Mouse (Mus musculus): Measurements from ENCODE around the gene Lclat1. TPM values are rescaled to one million over a fixed set of nuclear protein-coding genes. Genes with fewer than 3 reads are reported as not detected.

Gene Lclat1
- polyA plus RNA-seq, 1 experiment from 2014 or later, result 24.9 TPM

DNA sequence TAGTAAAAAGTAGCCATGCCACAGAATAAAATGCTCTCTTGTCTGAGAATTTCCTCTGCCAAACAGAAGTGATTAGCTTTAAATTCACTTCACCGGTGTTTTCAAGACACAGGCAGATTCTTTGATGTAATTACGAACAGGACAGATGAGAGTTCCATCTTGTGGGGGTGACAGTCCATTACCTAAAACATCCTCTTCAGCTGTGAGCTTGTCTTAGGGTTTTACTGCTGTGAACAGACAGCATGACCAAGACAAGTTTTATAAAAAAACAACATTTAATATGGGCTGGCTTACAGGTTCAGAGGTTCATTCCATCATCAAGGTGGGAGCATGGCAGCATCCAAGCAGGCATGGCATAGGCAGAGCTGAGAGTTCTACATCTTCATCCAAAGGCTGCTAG is 56.3 kb downstream of the Lclat1 start:
- no peak for ATAC-seq (ENCODE audit: low FRiP score, low TSS enrichment)
- H3K4me1 ChIP-seq (ENCODE audit: control insufficient read depth, insufficient read depth, low read length), result no peaks in the 10 kb centered on the region
- no peaks in the 10 kb centered on the region for H3K9me3 ChIP-seq (ENCODE audit: control insufficient read depth, low read length)
- no peaks in the 10 kb centered on the region for H3K27me3 ChIP-seq (ENCODE audit: control insufficient read depth, insufficient read depth, low read length)
- no peak overlapping the region for H3K4me2 ChIP-seq (replicated peaks; ENCODE audit: low read depth, low read length)
- H3K4me3 ChIP-seq (ENCODE audit: low read length), result no peak overlapping the region
- no peak overlapping the region for H3K27ac ChIP-seq (ENCODE audit: low read depth, low read length)
- WGBS, result 85% methylated on average over 2 of the region's 2 CpGs
- H3K9ac ChIP-seq (ENCODE audit: low read depth, low read length), result no peak overlapping the region
- peaks cover 3% of the 10 kb centered on the region; the same call in 1 of the 2 replicates for H3K36me3 ChIP-seq (ENCODE audit: control insufficient read depth, insufficient read depth, low read length)

DNA sequence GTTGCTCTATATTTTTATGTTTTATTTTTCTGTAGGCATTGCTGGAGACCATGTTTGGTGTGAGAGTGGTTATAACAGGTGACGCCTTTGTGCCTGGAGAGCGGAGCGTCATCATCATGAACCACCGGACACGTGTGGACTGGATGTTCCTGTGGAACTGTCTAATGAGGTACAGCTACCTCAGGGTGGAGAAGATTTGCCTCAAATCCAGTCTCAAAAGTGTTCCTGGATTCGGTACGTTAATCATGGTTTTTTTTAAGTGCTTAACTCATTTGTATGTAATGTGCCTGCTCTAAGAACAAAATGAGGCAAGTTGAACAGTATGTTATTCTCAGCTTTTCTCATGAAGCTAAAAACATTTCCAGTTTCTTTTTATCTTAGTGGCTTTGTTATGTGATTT is 61.7 kb downstream of the Lclat1 start:
- no peaks in the 10 kb centered on the region for H3K27me3 ChIP-seq (ENCODE audit: control insufficient read depth, insufficient read depth, low read length)
- no peak overlapping the region for H3K27ac ChIP-seq (ENCODE audit: low read depth, low read length)
- no peak for ATAC-seq (ENCODE audit: low FRiP score, low TSS enrichment)
- H3K4me3 ChIP-seq (ENCODE audit: low read length), result no peak overlapping the region
- 90% methylated on average over 7 of the region's 7 CpGs for WGBS
- no peaks in the 10 kb centered on the region for H3K4me1 ChIP-seq (ENCODE audit: control insufficient read depth, insufficient read depth, low read length)
- no peak overlapping the region for H3K9ac ChIP-seq (ENCODE audit: low read depth, low read length)
- no peaks in the 10 kb centered on the region for H3K9me3 ChIP-seq (ENCODE audit: control insufficient read depth, low read length)
- no peak overlapping the region for H3K4me2 ChIP-seq (replicated peaks; ENCODE audit: low read depth, low read length)
- peaks cover 3% of the 10 kb centered on the region; the same call in 1 of the 2 replicates for H3K36me3 ChIP-seq (ENCODE audit: control insufficient read depth, insufficient read depth, low read length)

DNA sequence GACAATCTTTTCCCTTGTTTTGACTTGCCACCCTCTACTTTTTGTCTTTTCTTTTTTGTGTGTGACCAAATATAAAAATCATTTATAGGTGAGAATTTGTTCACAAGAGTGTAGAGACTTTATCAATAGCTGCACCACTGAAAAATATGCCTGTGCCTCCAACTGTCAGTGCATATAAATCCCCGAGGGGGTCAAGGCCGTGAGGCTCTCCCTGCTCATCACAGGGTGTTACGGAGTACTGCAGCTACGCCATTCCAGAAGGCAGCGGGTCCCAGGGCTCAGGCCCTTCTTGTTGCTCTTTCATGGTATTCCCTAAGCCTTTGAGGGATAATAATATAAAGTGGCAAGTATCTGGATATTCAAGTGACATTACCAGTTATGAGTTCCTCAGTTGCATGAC is 62.4 kb downstream of the Lclat1 start:
- no peak for ATAC-seq (ENCODE audit: low FRiP score, low TSS enrichment)
- Histone ChIP-seq H3K9ac (ENCODE audit: low read depth, low read length) (no peak overlapping the region), H3K27me3 (ENCODE audit: control insufficient read depth, insufficient read depth, low read length) (no peaks in the 10 kb centered on the region), H3K27ac (ENCODE audit: low read depth, low read length) (no peak overlapping the region), H3K9me3 (ENCODE audit: control insufficient read depth, low read length) (no peaks in the 10 kb centered on the region), H3K36me3 (ENCODE audit: control insufficient read depth, insufficient read depth, low read length) (peaks cover 3% of the 10 kb centered on the region; the same call in 1 of the 2 replicates), H3K4me1 (ENCODE audit: control insufficient read depth, insufficient read depth, low read length) (no peaks in the 10 kb centered on the region), H3K4me2 (replicated peaks; ENCODE audit: low read depth, low read length) (no peak overlapping the region), H3K4me3 (ENCODE audit: low read length) (no peak overlapping the region)
- 87% methylated on average over 5 of the region's 5 CpGs for WGBS

DNA sequence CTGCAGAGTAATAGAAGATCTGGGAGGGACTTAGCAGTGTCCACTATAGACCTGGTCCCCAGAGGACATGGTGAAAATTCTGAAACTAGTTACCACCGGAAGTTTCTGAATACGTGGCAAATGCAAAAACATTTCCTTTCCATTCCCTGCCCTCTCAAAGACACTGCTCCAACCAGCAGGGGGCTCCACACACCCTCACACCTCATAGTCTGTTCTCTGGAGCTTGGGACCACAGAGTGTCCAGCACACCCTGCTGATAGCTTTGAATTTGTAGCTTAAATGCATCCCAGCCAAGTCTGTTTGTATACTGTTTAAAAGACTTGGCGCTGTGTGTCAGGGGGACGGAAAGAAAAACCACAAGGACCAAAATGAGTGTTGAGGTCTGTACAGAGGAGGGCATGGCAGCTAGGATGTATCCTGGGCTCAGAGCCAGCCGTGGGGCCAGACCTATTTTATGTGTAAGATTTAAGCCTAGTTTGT is 66.3 kb downstream of the Lclat1 start:
- no peak overlapping the region for H3K4me2 ChIP-seq (replicated peaks; ENCODE audit: low read depth, low read length)
- 47% methylated on average over 5 of the region's 5 CpGs for WGBS
- H3K27ac ChIP-seq (ENCODE audit: low read depth, low read length), result no peak overlapping the region
- no peaks in the 10 kb centered on the region for H3K9me3 ChIP-seq (ENCODE audit: control insufficient read depth, low read length)
- no peak overlapping the region for H3K4me3 ChIP-seq (ENCODE audit: low read length)
- no peaks in the 10 kb centered on the region; the same call in 1 of the 2 replicates for H3K36me3 ChIP-seq (ENCODE audit: control insufficient read depth, insufficient read depth, low read length)
- ATAC-seq (ENCODE audit: low FRiP score, low TSS enrichment), result peak; percentile 89
- no peaks in the 10 kb centered on the region for H3K27me3 ChIP-seq (ENCODE audit: control insufficient read depth, insufficient read depth, low read length)
- H3K4me1 ChIP-seq (ENCODE audit: control insufficient read depth, insufficient read depth, low read length), result no peaks in the 10 kb centered on the region
- no peak overlapping the region for H3K9ac ChIP-seq (ENCODE audit: low read depth, low read length)

DNA sequence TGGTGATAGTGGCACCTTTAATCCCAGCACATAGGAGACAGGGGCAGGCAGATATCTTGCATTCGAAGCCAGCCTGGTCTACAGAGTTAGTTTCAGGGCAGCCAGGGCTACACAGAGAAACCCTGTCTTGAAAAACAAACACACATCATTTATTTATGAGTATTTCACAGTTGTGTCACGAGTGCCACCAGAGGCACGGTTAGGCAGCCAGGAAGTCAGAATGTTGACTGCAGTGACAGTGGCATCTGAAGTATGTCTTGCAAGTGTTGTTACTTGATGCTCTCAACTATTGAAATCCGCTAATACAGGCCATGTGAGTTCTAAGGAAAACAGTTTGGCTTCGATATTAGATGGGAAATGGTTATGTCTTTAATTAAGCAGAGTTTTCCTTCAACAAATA is 67.9 kb downstream of the Lclat1 start:
- no peak for ATAC-seq (ENCODE audit: low FRiP score, low TSS enrichment)
- no peaks in the 10 kb centered on the region for H3K4me1 ChIP-seq (ENCODE audit: control insufficient read depth, insufficient read depth, low read length)
- H3K27ac ChIP-seq (ENCODE audit: low read depth, low read length), result no peak overlapping the region
- no peaks in the 10 kb centered on the region for H3K27me3 ChIP-seq (ENCODE audit: control insufficient read depth, insufficient read depth, low read length)
- H3K9ac ChIP-seq (ENCODE audit: low read depth, low read length), result no peak overlapping the region
- no peak overlapping the region for H3K4me3 ChIP-seq (ENCODE audit: low read length)
- no peak overlapping the region for H3K4me2 ChIP-seq (replicated peaks; ENCODE audit: low read depth, low read length)
- H3K36me3 ChIP-seq (ENCODE audit: control insufficient read depth, insufficient read depth, low read length), result no peaks in the 10 kb centered on the region; the same call in 1 of the 2 replicates
- no peaks in the 10 kb centered on the region for H3K9me3 ChIP-seq (ENCODE audit: control insufficient read depth, low read length)
- 64% methylated on average over 5 of the region's 5 CpGs for WGBS

DNA sequence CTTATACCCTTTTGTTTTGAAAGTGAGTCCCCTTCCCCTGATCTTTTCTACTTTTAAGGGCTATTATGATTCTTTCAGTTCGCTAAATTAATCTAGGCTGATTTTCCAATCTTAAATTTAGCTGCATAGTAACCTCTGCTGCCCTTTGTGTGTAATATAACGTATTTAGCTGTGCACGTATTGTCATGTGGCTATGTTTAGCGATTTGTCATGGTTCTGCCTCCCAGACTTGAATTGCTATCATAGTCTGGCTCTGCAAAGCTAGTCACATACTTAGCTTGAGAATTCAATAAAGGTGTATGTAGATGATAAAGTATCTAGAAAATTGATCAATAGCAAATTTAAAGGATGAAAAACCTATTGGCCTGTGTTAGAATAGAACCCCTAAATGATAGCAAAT is 69.3 kb downstream of the Lclat1 start:
- WGBS, result 85% methylated on average over 4 of the region's 4 CpGs
- H3K4me1 ChIP-seq (ENCODE audit: control insufficient read depth, insufficient read depth, low read length), result no peaks in the 10 kb centered on the region
- no peak for ATAC-seq (ENCODE audit: low FRiP score, low TSS enrichment)
- H3K27ac ChIP-seq (ENCODE audit: low read depth, low read length), result no peak overlapping the region
- no peaks in the 10 kb centered on the region for H3K27me3 ChIP-seq (ENCODE audit: control insufficient read depth, insufficient read depth, low read length)
- no peaks in the 10 kb centered on the region for H3K36me3 ChIP-seq (ENCODE audit: control insufficient read depth, insufficient read depth, low read length)
- no peak overlapping the region for H3K9ac ChIP-seq (ENCODE audit: low read depth, low read length)
- no peak overlapping the region for H3K4me2 ChIP-seq (replicated peaks; ENCODE audit: low read depth, low read length)
- H3K4me3 ChIP-seq (ENCODE audit: low read length), result no peak overlapping the region
- H3K9me3 ChIP-seq (ENCODE audit: control insufficient read depth, low read length), result no peaks in the 10 kb centered on the region

DNA sequence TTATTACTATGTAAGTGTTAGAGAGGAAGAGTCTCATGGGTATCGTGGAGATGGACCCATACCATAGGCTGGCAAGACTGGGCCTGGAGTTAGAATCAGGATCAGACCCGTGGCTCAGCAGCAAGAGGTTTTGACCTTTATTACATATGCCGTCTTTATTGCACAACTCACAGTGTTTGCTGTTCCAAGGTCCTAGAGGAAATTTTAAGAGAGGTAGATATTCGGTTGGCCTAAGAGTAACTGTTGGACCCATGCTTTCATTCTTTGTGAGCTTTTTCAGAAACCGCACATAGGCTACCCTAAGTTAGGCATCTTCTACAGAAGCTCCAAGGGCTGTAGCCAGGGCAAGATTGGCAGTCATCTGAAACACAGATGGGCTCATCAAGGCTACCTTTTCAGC is 79.1 kb downstream of the Lclat1 start:
- H3K9me3 ChIP-seq (ENCODE audit: control insufficient read depth, low read length), result no peaks in the 10 kb centered on the region
- H3K4me2 ChIP-seq (replicated peaks; ENCODE audit: low read depth, low read length), result no peak overlapping the region
- 94% methylated on average over 5 of the region's 5 CpGs for WGBS
- H3K4me1 ChIP-seq (ENCODE audit: control insufficient read depth, insufficient read depth, low read length), result no peaks in the 10 kb centered on the region
- no peaks in the 10 kb centered on the region for H3K27me3 ChIP-seq (ENCODE audit: control insufficient read depth, insufficient read depth, low read length)
- no peak overlapping the region for H3K27ac ChIP-seq (ENCODE audit: low read depth, low read length)
- H3K9ac ChIP-seq (ENCODE audit: low read depth, low read length), result no peak overlapping the region
- 0 out of 2 replicates have a peak, but pooled peaks cover 5% of the 10 kb centered on the region for H3K36me3 ChIP-seq (ENCODE audit: control insufficient read depth, insufficient read depth, low read length)
- ATAC-seq (ENCODE audit: low FRiP score, low TSS enrichment), result no peak
- H3K4me3 ChIP-seq (ENCODE audit: low read length), result no peak overlapping the region

DNA sequence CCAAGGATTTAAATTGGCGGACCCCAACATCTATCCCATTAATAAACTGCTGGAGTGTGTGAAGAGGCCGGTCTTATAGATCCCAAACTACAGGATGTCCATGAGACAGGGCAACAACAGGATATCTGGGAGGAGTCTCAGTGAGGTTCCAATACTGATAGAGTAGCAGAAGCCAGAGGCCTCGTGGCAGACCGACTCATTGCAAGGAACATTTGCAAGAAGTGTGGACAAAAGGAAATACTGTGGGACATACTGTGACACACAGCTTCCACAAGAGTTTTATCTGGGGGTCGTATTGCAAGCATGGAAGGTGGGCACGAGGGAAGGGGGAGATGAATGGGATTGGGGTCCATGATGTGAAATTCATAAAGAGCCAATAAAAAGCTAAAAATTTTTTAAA is 86.4 kb downstream of the Lclat1 start:
- Histone ChIP-seq H3K9me3 (ENCODE audit: control insufficient read depth, low read length) (no peaks in the 10 kb centered on the region), H3K27ac (ENCODE audit: low read depth, low read length) (no peak overlapping the region), H3K4me2 (replicated peaks; ENCODE audit: low read depth, low read length) (no peak overlapping the region), H3K27me3 (ENCODE audit: control insufficient read depth, insufficient read depth, low read length) (no peaks in the 10 kb centered on the region), H3K9ac (ENCODE audit: low read depth, low read length) (no peak overlapping the region), H3K4me1 (ENCODE audit: control insufficient read depth, insufficient read depth, low read length) (no peaks in the 10 kb centered on the region), H3K4me3 (ENCODE audit: low read length) (no peak overlapping the region), H3K36me3 (ENCODE audit: control insufficient read depth, insufficient read depth, low read length) (peaks cover 5% of the 10 kb centered on the region; the same call in 1 of the 2 replicates)
- ATAC-seq (ENCODE audit: low FRiP score, low TSS enrichment), result no peak
- 82% methylated on average over 6 of the region's 6 CpGs for WGBS

DNA sequence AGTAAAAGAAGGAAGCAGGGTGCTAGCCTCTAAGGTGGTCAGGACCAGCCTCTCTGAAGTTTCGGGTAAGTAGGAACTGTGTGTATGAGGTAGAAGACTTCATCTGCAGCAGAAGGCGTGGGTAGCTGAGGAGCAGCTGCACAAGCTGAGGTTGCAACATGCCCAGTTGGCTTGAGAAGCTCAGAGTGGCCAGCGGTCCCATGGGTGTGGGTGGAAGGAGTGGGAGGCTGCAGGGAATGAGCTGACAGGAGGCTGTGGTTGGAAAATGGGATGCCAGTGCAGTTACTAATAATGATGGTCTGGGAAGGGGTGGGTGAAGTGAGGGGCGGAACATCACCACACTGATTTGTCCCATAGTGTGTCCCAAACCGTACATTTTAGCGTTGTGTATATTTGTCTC is 86.8 kb downstream of the Lclat1 start:
- Histone ChIP-seq H3K27ac (ENCODE audit: low read depth, low read length) (no peak overlapping the region), H3K36me3 (ENCODE audit: control insufficient read depth, insufficient read depth, low read length) (peaks cover 2% of the 10 kb centered on the region; the same call in 1 of the 2 replicates), H3K4me3 (ENCODE audit: low read length) (no peak overlapping the region), H3K9ac (ENCODE audit: low read depth, low read length) (no peak overlapping the region), H3K27me3 (ENCODE audit: control insufficient read depth, insufficient read depth, low read length) (no peaks in the 10 kb centered on the region), H3K4me1 (ENCODE audit: control insufficient read depth, insufficient read depth, low read length) (no peaks in the 10 kb centered on the region), H3K4me2 (replicated peaks; ENCODE audit: low read depth, low read length) (no peak overlapping the region), H3K9me3 (ENCODE audit: control insufficient read depth, low read length) (no peaks in the 10 kb centered on the region)
- WGBS, result 93% methylated on average over 6 of the region's 6 CpGs
- no peak for ATAC-seq (ENCODE audit: low FRiP score, low TSS enrichment)

All from kidney, embryonic 14.5 days (tissue).